Mouse (Mus musculus) MEL (cell line): ENCODE results near the gene Lgr6. TPM values are rescaled to one million over a fixed set of nuclear protein-coding genes. Genes with fewer than 3 reads are reported as not detected.

ENCODE experiments used
- DNase-seq: peaks from one replicate; pipeline ENCODE4 v3.0.0; 2011; ENCODE audit warnings: low read depth, low spot score
- H3K27ac ChIP-seq: 2 replicates; pipeline ENCODE4 v1.5.1; 2012; ENCODE audit warnings: low read depth, mild to moderate bottlenecking, control low read depth, low read length, moderate library complexity; ENCODE audit not compliant: control insufficient read depth
- H3K27me3 ChIP-seq, 2 experiments: fragments of 150-350 bp in 1 of 2; sonication (generic) in 1 of 2; 2 replicates each; pipeline ENCODE4 v1.6.1; 2012; ENCODE audit warnings: low read length in 2 of 2, mild to moderate bottlenecking in 2 of 2, improper control_type of control experiment in 1 of 2, moderate library complexity in 1 of 2; ENCODE audit not compliant: insufficient read depth in 2 of 2, control insufficient read depth in 1 of 2
- H3K36me3 ChIP-seq, 2 experiments: 2 replicates each; pipeline ENCODE4 v1.6.1; 2012 to 2014; ENCODE audit warnings: low read length in 2 of 2, improper control_type of control experiment in 1 of 2, inconsistent platforms in 1 of 2, mild to moderate bottlenecking in 1 of 2; ENCODE audit not compliant: insufficient read depth in 2 of 2, control insufficient read depth in 1 of 2
- H3K4me1 ChIP-seq, 2 experiments: fragments of 150-350 bp in 1 of 2; sonication (generic) in 1 of 2; 2 replicates each; pipeline ENCODE4 v1.6.1; 2012; ENCODE audit warnings: low read length in 2 of 2, improper control_type of control experiment in 1 of 2, mild to moderate bottlenecking in 1 of 2; ENCODE audit not compliant: insufficient read depth in 2 of 2, control insufficient read depth in 1 of 2
- H3K4me3 ChIP-seq, 2 experiments: fragments of 150-350 bp in 1 of 2; sonication (generic) in 1 of 2; 2 replicates each; pipeline ENCODE4 v1.5.1; 2012; ENCODE audit warnings: low read depth in 2 of 2, low read length in 2 of 2, mild to moderate bottlenecking in 2 of 2, moderate library complexity in 2 of 2, control low read depth in 1 of 2, improper control_type of control experiment in 1 of 2; ENCODE audit not compliant: control insufficient read depth in 1 of 2, insufficient read depth in 1 of 2
- H3K79me2 ChIP-seq: 2 replicates; pipeline ENCODE4 v1.6.1; 2012; ENCODE audit warnings: mild to moderate bottlenecking, low read length, moderate library complexity; ENCODE audit not compliant: control insufficient read depth, poor library complexity, insufficient read depth
- H3K9ac ChIP-seq: 2 replicates; pipeline ENCODE4 v1.6.1; 2012; ENCODE audit warnings: low read depth, mild to moderate bottlenecking, control low read depth, low read length, moderate library complexity; ENCODE audit not compliant: control insufficient read depth, poor library complexity, severe bottlenecking
- H3K9me3 ChIP-seq: fragments of 150-350 bp; sonication (generic); replicated peaks from 2 replicates; pipeline ENCODE4 v1.6.1; 2012; ENCODE audit warnings: mild to moderate bottlenecking, low read length, improper control_type of control experiment, moderate library complexity; ENCODE audit not compliant: insufficient read depth
- CTCF ChIP-seq, 3 experiments: IDR thresholded peaks in 2 of 3; conservative IDR thresholded peaks in 1 of 3; 2 replicates each; pipeline ENCODE4 v1.5.1; 2011 to 2012; ENCODE audit warnings: low read length in 3 of 3, low read depth in 2 of 3, mild to moderate bottlenecking in 2 of 3, improper control_type of control experiment in 1 of 3, inconsistent platforms in 1 of 3, mixed read lengths in 1 of 3, moderate library complexity in 1 of 3; ENCODE audit not compliant: control insufficient read depth in 1 of 3, insufficient read depth in 1 of 3, poor library complexity in 1 of 3, severe bottlenecking in 1 of 3
- E2F4 ChIP-seq: IDR thresholded peaks from 2 replicates; pipeline ENCODE4 v1.6.1; 2011; ENCODE audit warnings: low read depth, low read length, improper control_type of control experiment, borderline replicate concordance
- ELF1 ChIP-seq: IDR thresholded peaks from 2 replicates; pipeline ENCODE4 v1.6.1; 2014; ENCODE audit warnings: low read depth, mild to moderate bottlenecking, inconsistent platforms, low read length, improper control_type of control experiment, moderate library complexity
- EP300 ChIP-seq, 2 experiments: IDR thresholded peaks; 2 replicates each; pipeline ENCODE4 v1.6.1; 2011; ENCODE audit warnings: improper control_type of control experiment in 2 of 2, low read length in 2 of 2, low read depth in 1 of 2, mild to moderate bottlenecking in 1 of 2
- ETS1 ChIP-seq: IDR thresholded peaks from 2 replicates; pipeline ENCODE4 v1.6.1; 2012; ENCODE audit warnings: low read depth, mild to moderate bottlenecking, inconsistent platforms, low read length, improper control_type of control experiment, moderate library complexity
- GABPA ChIP-seq: IDR thresholded peaks from 2 replicates; pipeline ENCODE4 v1.6.1; 2012; ENCODE audit warnings: low read depth, mild to moderate bottlenecking, inconsistent platforms, low read length, improper control_type of control experiment, moderate library complexity
- HCFC1 ChIP-seq: IDR thresholded peaks from 2 replicates; pipeline ENCODE4 v1.6.1; 2012; ENCODE audit warnings: low read depth, mild to moderate bottlenecking, inconsistent platforms, low read length, improper control_type of control experiment, moderate library complexity
- JUND ChIP-seq: IDR thresholded peaks from 2 replicates; pipeline ENCODE4 v1.6.1; 2011; ENCODE audit warnings: low read depth, mild to moderate bottlenecking, improper control_type of control experiment, low read length
- MAX ChIP-seq: IDR thresholded peaks from 2 replicates; pipeline ENCODE4 v1.6.1; 2011; ENCODE audit warnings: low read length, improper control_type of control experiment
- POLR2AphosphoS2 ChIP-seq: IDR thresholded peaks from 2 replicates; pipeline ENCODE4 v1.6.1; 2011; ENCODE audit warnings: low read length, improper control_type of control experiment
- POLR2AphosphoS5 ChIP-seq: IDR thresholded peaks from 2 replicates; pipeline ENCODE4 v1.6.1; 2012; ENCODE audit warnings: low read depth, borderline replicate concordance, mild to moderate bottlenecking, inconsistent platforms, low read length, moderate library complexity, mixed read lengths
- RAD21 ChIP-seq: IDR thresholded peaks from 2 replicates; pipeline ENCODE4 v1.6.1; 2011; ENCODE audit warnings: mild to moderate bottlenecking, low read depth, low read length, improper control_type of control experiment
- SIN3A ChIP-seq: IDR thresholded peaks from 2 replicates; pipeline ENCODE4 v1.6.1; 2012; ENCODE audit warnings: low read length, improper control_type of control experiment, inconsistent platforms
- TBP ChIP-seq: IDR thresholded peaks from 2 replicates; pipeline ENCODE4 v1.8.0; 2011; ENCODE audit warnings: low read depth, low read length, improper control_type of control experiment
- UBTF ChIP-seq: IDR thresholded peaks from 2 replicates; pipeline ENCODE4 v1.6.1; 2012; ENCODE audit warnings: low read depth, mild to moderate bottlenecking, inconsistent platforms, low read length, improper control_type of control experiment, moderate library complexity, borderline replicate concordance; ENCODE audit not compliant: insufficient read depth
- ZKSCAN1 ChIP-seq: IDR thresholded peaks from 2 replicates; pipeline ENCODE4 v1.6.1; 2012; ENCODE audit warnings: low read depth, mild to moderate bottlenecking, inconsistent platforms, low read length, improper control_type of control experiment, moderate library complexity
- ZMIZ1 ChIP-seq: IDR thresholded peaks from 2 replicates; pipeline ENCODE4 v1.6.1; 2012; ENCODE audit warnings: low read depth, mild to moderate bottlenecking, inconsistent platforms, low read length, improper control_type of control experiment, moderate library complexity
- ZNF384 ChIP-seq: IDR thresholded peaks from 2 replicates; pipeline ENCODE4 v1.6.1; 2012; ENCODE audit warnings: low read depth, mild to moderate bottlenecking, inconsistent platforms, low read length, improper control_type of control experiment
- polyA plus RNA-seq, 2 experiments: library from polyadenylated mRNA; stranded (reverse) in 1 of 2; unstranded in 1 of 2; fragments of >175 nt in 1 of 2; fragments of >200 nt in 1 of 2; gene quantifications; 2 replicates each; pipeline versions ENCODE4 v1.2.1 to v1.2.4; 2012; ENCODE audit warnings: low replicate concordance in 2 of 2, low read depth in 1 of 2; ENCODE audit not compliant: insufficient read length in 2 of 2, insufficient read depth in 1 of 2, missing spikeins in 1 of 2
- total RNA-seq: library from RNA; depleted of rRNA; stranded (reverse); fragments of 300-350 nt; gene quantifications from 2 replicates; pipeline ENCODE4 v1.2.3, GENCODE M21; 2012

Gene Lgr6
- total and polyA plus RNA-seq, 3 experiments = 0.04 to 0.10 TPM; not detected in 1

- H3K27ac ChIP-seq = no peak overlapping the region
- H3K27me3 ChIP-seq = peaks cover 1 to 2% of the 10 kb centered on the region in 2 experiments; a peak in 2 of 4 replicates
- H3K79me2 ChIP-seq = no peaks in the 10 kb centered on the region
- no peak for DNase-seq
- no peaks in the 10 kb centered on the region for H3K9me3 ChIP-seq
- H3K9ac ChIP-seq = no peak overlapping the region
- H3K4me3 ChIP-seq = no peak overlapping the region
- TF ChIP-seq POLR2AphosphoS5 (no peak), POLR2AphosphoS2 (no peak), EP300 (IDR thresholded peaks at IDR 0.05; ENCODE audit: low read depth in 1 of 2, low read length in 2 of 2) (no peak), UBTF (no peak), HCFC1 (no peak), MAX (no peak), E2F4 (no peak), TBP (no peak), SIN3A (no peak), JUND (no peak)
- no peaks in the 10 kb centered on the region for H3K36me3 ChIP-seq
- no peaks in the 10 kb centered on the region for H3K4me1 ChIP-seq
Measured at GRCm38 (mm10) chr1:134994739-134995138, 110.3 kb downstream of the Lgr6 start.

DNA sequence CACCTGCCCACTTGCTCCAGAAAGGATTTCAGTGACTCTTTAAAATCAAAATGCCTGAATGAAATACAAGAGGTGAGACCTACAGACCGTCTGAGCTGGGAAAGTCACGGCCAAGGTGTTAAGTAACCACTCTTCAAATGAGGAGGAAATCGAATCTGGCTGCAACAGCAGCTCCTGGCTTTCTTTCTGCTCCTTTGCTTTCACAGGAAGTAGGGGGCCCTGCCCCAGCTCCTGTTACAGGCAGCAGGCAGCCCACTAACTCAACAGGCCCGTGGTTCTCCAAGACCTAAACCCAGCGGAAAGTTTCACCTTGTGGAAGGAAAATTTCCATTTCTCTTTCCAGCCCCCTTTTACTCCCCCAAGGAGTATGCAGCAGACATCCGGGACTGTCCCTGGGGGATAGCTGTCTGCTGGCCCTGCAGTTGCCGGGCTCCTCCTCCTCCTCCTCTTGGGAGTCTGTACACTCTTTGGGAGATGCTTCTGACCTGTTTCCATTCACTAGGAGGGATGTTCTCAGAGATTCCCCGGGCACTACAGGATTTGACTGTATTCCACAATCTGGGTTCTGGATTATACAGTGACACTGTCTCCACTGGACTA lies 112.9 kb downstream of the Lgr6 start:
- Histone ChIP-seq H3K79me2 (no peaks in the 10 kb centered on the region), H3K36me3 (no peaks in the 10 kb centered on the region), H3K4me3 (no peak overlapping the region), H3K27ac (no peak overlapping the region), H3K9ac (no peak overlapping the region), H3K4me1 (no peaks in the 10 kb centered on the region), H3K9me3 (no peaks in the 10 kb centered on the region), H3K27me3 (peaks cover 1 to 2% of the 10 kb centered on the region in 2 experiments; a peak in 2 of 4 replicates)
- DNase-seq = no peak
- no peak for TF ChIP-seq MAX
- no peak for TF ChIP-seq ETS1
- TF ChIP-seq CTCF (IDR thresholded peaks at IDR 0.05 in 2 of 3, conservative IDR thresholded peaks at IDR 0.05 in 1 of 3; ENCODE audit: control insufficient read depth in 1 of 3, insufficient read depth in 1 of 3, low read depth in 2 of 3, low read length in 3 of 3, poor library complexity in 1 of 3, severe bottlenecking in 1 of 3) = no peak
- no peak for TF ChIP-seq ZNF384
- no peak for TF ChIP-seq RAD21
- no peak for TF ChIP-seq ZKSCAN1
- TF ChIP-seq ZMIZ1 = no peak
- TF ChIP-seq ELF1 = no peak
- TF ChIP-seq GABPA = no peak
- TF ChIP-seq, all 39 proteins: peak for 0
